In genomic region chr6:120635391-120636028, GRCm38 (mm10) we compare ENCODE assay signal across 25 mouse cellular contexts. TPM values are rescaled to one million over a fixed set of nuclear protein-coding genes. Genes with fewer than 3 reads are reported as not detected.
DNase-seq lines count a peak whose midpoint lies in the region; ATAC-seq and TF ChIP-seq lines count a peak whose summit lies in the region.
"Had no signal": no experiment of that assay in that cellular context is flagged by ENCODE, and none has a peak within 500 bp of the region (broad histone marks: within the 10 kb centered on the region; RNA-seq: fewer than 3 reads in every experiment).

No protein-coding gene starts in this region.

- no peak overlapping the region for H3K27ac ChIP-seq in kidney, adult 2 months (ENCODE audit: insufficient read depth, low read depth, low read length)
- no peak overlapping the region for H3K27ac ChIP-seq in CH12.LX (ENCODE audit: insufficient read depth, low read depth)
- 0 out of 2 replicates have a peak overlapping the region, but pooled peaks have one; percentile 10 for H3K27ac ChIP-seq in lung, embryonic 16.5 days (ENCODE audit: low read length)
- H3K27ac ChIP-seq: hindbrain, embryonic 14.5 days; limb, embryonic 13.5 days had no signal

- H3K79me2 ChIP-seq in CH12.LX (replicated peaks; ENCODE audit: control insufficient read depth, extremely low read depth, insufficient read depth, poor library complexity, severe bottlenecking): no peaks in the 10 kb centered on the region

- no peaks in the 10 kb centered on the region for H3K36me3 ChIP-seq in kidney, adult 2 months (ENCODE audit: control insufficient read depth, insufficient read depth, low read length)
- no peaks in the 10 kb centered on the region for H3K36me3 ChIP-seq in CH12.LX (replicated peaks in 1 of 2; ENCODE audit: control insufficient read depth in 1 of 2, insufficient read depth in 1 of 2, low read length in 1 of 2)
- no peaks in the 10 kb centered on the region for H3K36me3 ChIP-seq in lung, embryonic 16.5 days (ENCODE audit: control insufficient read depth, insufficient read depth, low read length)
- H3K36me3 ChIP-seq: limb, embryonic 13.5 days had no signal

- TF ChIP-seq POLR2A in kidney, adult 2 months (IDR thresholded peaks at IDR 0.05; ENCODE audit: low read depth, low read length): no peak
- no peak for TF ChIP-seq POLR2A in CH12.LX (IDR thresholded peaks at IDR 0.05; ENCODE audit: low read depth, low read length)

- peak; percentile 10 for DNase-seq in kidney, adult 2 months
- DNase-seq in kidney, postnatal 4 days: no peak
- DNase-seq in CH12.LX (ENCODE audit: extremely low read depth): peak; percentile 35
- DNase-seq in lung, postnatal 36 days: peak; percentile 74
- no peak for DNase-seq in testis, postnatal 14 days (ENCODE audit: low spot score)
- DNase-seq in spleen, postnatal 10 days (ENCODE audit: low spot score in 2 of 2): no peak
- DNase-seq in adrenal gland, postnatal 36 days: no peak
- DNase-seq: adrenal gland, postnatal 14 days; cerebellum, adult 8-10 months; cerebellum, postnatal 25 days; gastrocnemius, postnatal 25 days; heart, adult 18-20 months; layer of hippocampus, adult 9-11 months; lung, embryonic 14.5 days; right cerebral cortex, postnatal 25 days; spleen, adult 18-20 months had no signal

- dilution Hi-C loops in CH12.LX (cut with MboI; ENCODE audit: extremely low pct_ligation_motif_present, extremely low pct_unique_long_range_greater_than_20kb, low sequenced_read_pairs): no loop called here

- H3K9ac ChIP-seq in CH12.LX (ENCODE audit: insufficient read depth, low read depth): no peak overlapping the region
- H3K9ac ChIP-seq in lung, embryonic 16.5 days (ENCODE audit: low read length): no peak overlapping the region
- H3K9ac ChIP-seq: hindbrain, embryonic 14.5 days; limb, embryonic 13.5 days; lung, embryonic 14.5 days had no signal

- no peak for ATAC-seq in lung, embryonic 16.5 days (ENCODE audit: low read depth)
- ATAC-seq: forebrain, embryonic 14.5 days; intestine, postnatal 0 days; midbrain, embryonic 16.5 days had no signal

- in situ Hi-C loops in CH12.LX (cut with MboI; ENCODE audit: low pct_ligation_motif_present, low pct_unique_long_range_greater_than_20kb, low sequenced_read_pairs): no loop called here

- TF ChIP-seq RAD21 in CH12.LX (IDR thresholded peaks at IDR 0.05; ENCODE audit: low read depth, low read length): no peak

- no peaks in the 10 kb centered on the region for H3K4me1 ChIP-seq in kidney, adult 2 months (ENCODE audit: control insufficient read depth, insufficient read depth, low read length)
- H3K4me1 ChIP-seq in CH12.LX (ENCODE audit: control insufficient read depth in 1 of 2, insufficient read depth in 2 of 2): peaks cover 8 to 15% of the 10 kb centered on the region in 2 experiments; a peak in 3 of 4 replicates
- peaks cover 3% of the 10 kb centered on the region; the same call in 1 of the 2 replicates for H3K4me1 ChIP-seq in lung, embryonic 16.5 days (replicated peaks; ENCODE audit: control insufficient read depth, insufficient read depth, low read length)
- H3K4me1 ChIP-seq: limb, embryonic 13.5 days had no signal

- 63% methylated on average over 8 of the region's 8 CpGs for WGBS in kidney, adult 2 months
- WGBS in lung, embryonic 16.5 days: 71% methylated on average over 8 of the region's 8 CpGs

- no peaks in the 10 kb centered on the region for H3K9me3 ChIP-seq in CH12.LX (replicated peaks; ENCODE audit: low read length)
- H3K9me3 ChIP-seq in lung, embryonic 16.5 days (ENCODE audit: control insufficient read depth, low read length): no peaks in the 10 kb centered on the region
- H3K9me3 ChIP-seq: limb, embryonic 13.5 days had no signal

- H3K4me3 ChIP-seq in kidney, adult 2 months (ENCODE audit: insufficient read depth, low read depth, low read length): no peak overlapping the region
- H3K4me3 ChIP-seq in CH12.LX (replicated peaks in 1 of 3; ENCODE audit: low read depth in 2 of 3, low read length in 2 of 3, poor library complexity in 1 of 3): no peak overlapping the region
- no peak overlapping the region for H3K4me3 ChIP-seq in lung, embryonic 16.5 days (ENCODE audit: low read length)
- H3K4me3 ChIP-seq: limb, embryonic 13.5 days had no signal

- H3K4me2 ChIP-seq in CH12.LX (ENCODE audit: insufficient read depth, low read depth, poor library complexity, severe bottlenecking): no peak overlapping the region
- H3K4me2 ChIP-seq in lung, embryonic 16.5 days (ENCODE audit: low read depth, low read length): no peak overlapping the region
- H3K4me2 ChIP-seq: heart, embryonic 11.5 days; hindbrain, embryonic 14.5 days; limb, embryonic 13.5 days; liver, embryonic 11.5 days; lung, embryonic 14.5 days; midbrain, embryonic 11.5 days had no signal

- TF ChIP-seq CTCF in kidney, adult 2 months (conservative IDR thresholded peaks at IDR 0.05; ENCODE audit: insufficient read depth, insufficient read length, low read depth, low read length): no peak
- no peak for TF ChIP-seq CTCF in CH12.LX (conservative IDR thresholded peaks at IDR 0.05 in 1 of 2, IDR thresholded peaks at IDR 0.05 in 1 of 2; ENCODE audit: low read depth in 2 of 2, low read length in 2 of 2)

- no peak for TF ChIP-seq EP300 in CH12.LX (IDR thresholded peaks at IDR 0.05; ENCODE audit: low read length)

- no peaks in the 10 kb centered on the region for H3K27me3 ChIP-seq in kidney, adult 2 months (replicated peaks; ENCODE audit: control insufficient read depth, insufficient read depth, low read length)
- H3K27me3 ChIP-seq in CH12.LX (replicated peaks): no peaks in the 10 kb centered on the region
- H3K27me3 ChIP-seq in lung, embryonic 16.5 days (ENCODE audit: control insufficient read depth, insufficient read depth, low read depth, low read length): no peaks in the 10 kb centered on the region
- H3K27me3 ChIP-seq: limb, embryonic 13.5 days had no signal

TF ChIP-seq in CH12.LX, 34 proteins besides CTCF, POLR2A, EP300 and RAD21:
- TF ChIP-seq MYC (IDR thresholded peaks at IDR 0.05; ENCODE audit: low read depth, low read length) (peak; percentile 38; the same call in 1 of the 2 replicates), BHLHE40 (IDR thresholded peaks at IDR 0.05; ENCODE audit: low read depth, low read length) (peak; percentile 41; the same call in 1 of the 2 replicates), USF2 (conservative IDR thresholded peaks at IDR 0.05; ENCODE audit: low read depth, low read length) (no peak), MAX (IDR thresholded peaks at IDR 0.05; ENCODE audit: low read length) (peak; percentile 30; the same call in 1 of the 2 replicates), ETS1 (conservative IDR thresholded peaks at IDR 0.05; ENCODE audit: low read depth, low read length) (peak; percentile 58), MEF2A (IDR thresholded peaks at IDR 0.05; ENCODE audit: borderline replicate concordance, low read depth, low read length) (peak; percentile 18; the same call in 1 of the 2 replicates), ZKSCAN1 (IDR thresholded peaks at IDR 0.05; ENCODE audit: borderline replicate concordance, low read depth, low read length) (no peak)

RNA-seq across cellular contexts. Expression of gene Cecr2, which starts 30.7 kb away (rescaled TPM):
- polyA plus RNA-seq in kidney, adult 2 months (2012; rRNA removed): 4.4 and 5.4 TPM in 2 replicates
- total RNA-seq in CH12.LX (2012; rRNA removed): 10.6 and 12.5 TPM in 2 replicates
- 5.7 and 6.6 TPM in 2 replicates for total RNA-seq in CH12.LX (2014; rRNA removed)
- polyA plus RNA-seq in CH12.LX (2012; ENCODE audit: insufficient read length, low read depth): 15.0 and 16.9 TPM in 2 replicates
- polyA plus RNA-seq in lung, embryonic 16.5 days (2015; fragmentation: Nextera tagmentation; extraction: Ambion mirVana): 1.8 and 2.2 TPM in 2 replicates
- 1 to 10 TPM; 5.5 to 8.1 TPM for total RNA-seq in adrenal gland, postnatal 36 days (2021)

Comparison
In these comparisons a context has a peak if more than half of its experiments do, and no peak if none do; other contexts are left out.
1. DNase-seq: peak in kidney, adult 2 months (single experiment), CH12.LX (single experiment) and lung, postnatal 36 days (single experiment); none in kidney, postnatal 4 days (0 of 2), testis, postnatal 14 days (single experiment), spleen, postnatal 10 days (0 of 2) and adrenal gland, postnatal 36 days (0 of 2).